Mouse (Mus musculus) thymus, adult 2 months (tissue): ENCODE data around the gene Rps10.
"Not testable (repeated sequence)": the region's sequence is repeated elsewhere in the genome, so short reads cannot be mapped to it uniquely, and the experiment has no call there.

Source experiments
- CTCF ChIP-seq: fragments of 200-500 bp; IDR thresholded peaks from 2 replicates; pipeline ENCODE4 v1.5.1; 2012; ENCODE audit warnings: mild to moderate bottlenecking, control low read depth, low read length, moderate library complexity, borderline replicate concordance; ENCODE audit not compliant: control insufficient read depth, poor library complexity, insufficient read depth; ENCODE audit errors: extremely low read depth
- POLR2A ChIP-seq: fragments of 200-500 bp; IDR thresholded peaks from 2 replicates; pipeline ENCODE4 v1.6.1; 2012; ENCODE audit warnings: mild to moderate bottlenecking, low read length, control low read depth, moderate library complexity; ENCODE audit not compliant: control insufficient read depth, poor library complexity, insufficient read depth; ENCODE audit errors: extremely low read depth

DNA sequence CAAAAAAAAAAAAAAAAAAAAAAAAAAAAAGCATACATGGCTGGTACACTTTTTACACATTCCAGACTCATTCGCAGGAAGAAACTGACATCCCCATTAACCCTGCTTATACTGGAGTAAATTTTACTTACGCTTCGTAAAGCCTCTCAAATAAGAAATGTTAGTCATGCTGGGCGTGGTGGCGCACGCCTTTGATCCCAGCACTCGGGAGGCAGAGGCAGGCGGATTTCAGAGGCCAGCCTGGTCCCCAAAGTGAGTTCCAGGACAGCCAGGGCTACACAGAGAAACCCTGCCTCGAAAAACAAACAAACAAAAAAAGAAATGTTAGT is 930 bp downstream of the Rps10 start:
- TF ChIP-seq POLR2A, CTCF: not testable (repeated sequence)
